17 mouse cellular contexts compared by ENCODE assay signal in the genomic region with DNA sequence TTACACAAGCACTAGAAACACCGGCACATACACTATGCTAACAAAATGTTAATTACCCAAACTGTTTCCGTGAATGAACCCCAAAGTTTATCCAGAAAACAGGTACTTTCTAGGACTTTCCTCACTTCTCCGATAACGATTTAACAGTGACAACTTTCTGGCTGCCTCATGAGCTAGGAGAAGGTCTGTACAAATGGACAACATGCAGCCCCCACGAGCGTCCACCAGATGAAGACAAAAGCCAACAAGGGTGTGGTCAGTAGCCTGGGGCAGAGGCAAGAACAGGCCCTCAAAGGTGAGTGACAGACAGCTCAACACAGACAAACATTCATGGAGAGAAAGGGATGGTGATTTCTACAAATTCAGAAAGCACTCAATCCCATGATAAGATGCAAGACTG. TPM values are rescaled to one million over a fixed set of nuclear protein-coding genes. Genes with fewer than 3 reads are reported as not detected.
"Had no signal": no experiment of that assay in that cellular context is flagged by ENCODE, and none has a peak within 500 bp of the region (broad histone marks: within the 10 kb centered on the region; RNA-seq: fewer than 3 reads in every experiment).

No protein-coding gene starts in this region.

- DNase-seq: lung, adult 18-20 months; lung, embryonic 14.5 days; lung, postnatal 10 days; lung, postnatal 4 days; midbrain, embryonic 14.5 days; retina, postnatal 1 day; right cerebral cortex, postnatal 4 days; spleen, adult 18-20 months; thymus, adult 18-20 months; thymus, postnatal 14 days; thymus, postnatal 36 days had no signal

- H3K27ac ChIP-seq: midbrain, embryonic 10.5 days; midbrain, embryonic 12.5 days; neural tube, embryonic 13.5 days; neural tube, embryonic 15.5 days had no signal

- H3K4me3 ChIP-seq: midbrain, embryonic 10.5 days; midbrain, embryonic 12.5 days; myocyte; neural tube, embryonic 13.5 days; neural tube, embryonic 15.5 days had no signal

RNA-seq across cellular contexts. Expression of a gene that starts 59.9 kb away (rescaled TPM):
- polyA plus RNA-seq: midbrain, embryonic 14.5 days; midbrain, embryonic 16.5 days; myocyte; neural tube, embryonic 13.5 days; neural tube, embryonic 15.5 days had no signal
